Comparison of ENCODE assay signal across 11 mouse cellular contexts in the genomic region with DNA sequence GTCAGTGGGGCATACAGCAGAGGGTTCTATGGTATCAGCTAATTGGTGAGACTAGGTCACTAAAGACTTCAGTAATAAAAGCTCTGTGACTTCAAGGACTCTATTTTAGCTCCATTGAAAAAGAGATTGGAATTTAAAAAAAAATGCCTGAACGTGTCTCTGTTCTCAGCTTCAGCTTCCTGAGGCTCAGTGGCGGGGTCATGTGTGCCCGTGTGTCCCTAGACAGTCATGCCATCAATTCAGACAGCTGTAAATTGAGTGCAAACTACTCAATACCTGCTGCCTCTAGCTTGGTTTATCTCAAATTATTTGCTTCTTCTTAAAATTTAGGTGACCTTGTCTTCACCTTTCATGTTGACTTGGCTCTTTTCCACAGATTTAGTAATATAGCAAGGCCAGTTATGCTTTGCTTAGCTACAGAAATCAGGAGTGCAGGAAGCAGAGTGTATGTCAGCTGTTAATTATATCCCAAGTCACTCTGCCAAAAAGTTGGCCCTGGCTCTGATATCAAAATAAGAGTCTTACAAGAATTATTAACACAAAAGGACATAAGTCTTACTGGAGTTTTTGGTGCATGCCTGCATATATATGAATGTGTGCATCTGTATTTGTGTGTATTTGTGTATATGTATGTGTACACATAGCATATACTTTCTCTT. TPM values are rescaled to one million over a fixed set of nuclear protein-coding genes. Genes with fewer than 3 reads are reported as not detected.
DNase-seq lines count a peak whose midpoint lies in the region; ATAC-seq and TF ChIP-seq lines count a peak whose summit lies in the region.
"Had no signal": no experiment of that assay in that cellular context is flagged by ENCODE, and none has a peak within 500 bp of the region (broad histone marks: within the 10 kb centered on the region; RNA-seq: fewer than 3 reads in every experiment).

No protein-coding gene starts in this region.

- H3K27ac ChIP-seq in heart, adult 2 months: peak overlapping the region; percentile 84
- H3K27ac ChIP-seq in brown adipose tissue, adult 24 weeks (replicated peaks; ENCODE audit: low read depth, low read length): peak overlapping the region; percentile 55
- H3K27ac ChIP-seq in kidney, postnatal 0 days: peak overlapping the region; percentile 6
- H3K27ac ChIP-seq in hindbrain, embryonic 16.5 days (ENCODE audit: low read depth, low read length): no peak overlapping the region

- DNase-seq in heart, adult 2 months: no peak
- DNase-seq in heart, postnatal 36 days: no peak
- peak; percentile 25 for DNase-seq in Muller cell, postnatal 12 days (ENCODE audit: inconsistent ontology term)
- DNase-seq in kidney, postnatal 0 days (ENCODE audit: low spot score): peak; percentile 88
- no peak for DNase-seq in spleen, postnatal 10 days (ENCODE audit: low spot score in 2 of 2)
- no peak for DNase-seq in right cerebral cortex, adult 2 months (ENCODE audit: low spot score in 2 of 2)
- DNase-seq: gastrocnemius, postnatal 36 days; thymus, postnatal 14 days had no signal

- H3K9ac ChIP-seq in heart, adult 2 months (ENCODE audit: low read depth, low read length): peak overlapping the region; percentile 53; the same call in 1 of the 2 replicates
- no peak overlapping the region for H3K9ac ChIP-seq in kidney, postnatal 0 days (ENCODE audit: low read depth, low read length)
- no peak overlapping the region for H3K9ac ChIP-seq in hindbrain, embryonic 16.5 days (ENCODE audit: low read depth, low read length)

- peaks cover 8% of the 10 kb centered on the region for H3K4me1 ChIP-seq in heart, adult 2 months (ENCODE audit: control insufficient read depth, insufficient read depth, low read length)
- H3K4me1 ChIP-seq in brown adipose tissue, adult 24 weeks (ENCODE audit: control insufficient read depth, insufficient read depth, insufficient read length, low read length): peaks cover 5% of the 10 kb centered on the region
- no peaks in the 10 kb centered on the region; the same call in 1 of the 2 replicates for H3K4me1 ChIP-seq in kidney, postnatal 0 days (replicated peaks; ENCODE audit: insufficient read depth, low read length)
- no peaks in the 10 kb centered on the region for H3K4me1 ChIP-seq in hindbrain, embryonic 16.5 days (ENCODE audit: control insufficient read depth, insufficient read depth, low read depth, low read length)

- H3K27me3 ChIP-seq in heart, adult 2 months (ENCODE audit: control insufficient read depth, insufficient read depth, low read length): no peaks in the 10 kb centered on the region
- no peaks in the 10 kb centered on the region for H3K27me3 ChIP-seq in kidney, postnatal 0 days (ENCODE audit: insufficient read depth, low read length)
- no peaks in the 10 kb centered on the region for H3K27me3 ChIP-seq in hindbrain, embryonic 16.5 days (replicated peaks; ENCODE audit: control insufficient read depth, insufficient read depth, low read length)

- 2% methylated on average over 3 of the region's 3 CpGs for WGBS in heart, adult 2 months
- 22% methylated on average over 3 of the region's 3 CpGs for WGBS in kidney, postnatal 0 days
- WGBS in hindbrain, embryonic 16.5 days: 62% methylated on average over 3 of the region's 3 CpGs

- H3K9me3 ChIP-seq in kidney, postnatal 0 days (replicated peaks; ENCODE audit: low read length): no peaks in the 10 kb centered on the region
- no peaks in the 10 kb centered on the region for H3K9me3 ChIP-seq in hindbrain, embryonic 16.5 days (ENCODE audit: control insufficient read depth, low read length)

- no peak for TF ChIP-seq CTCF in heart, adult 2 months (IDR thresholded peaks at IDR 0.05)
- TF ChIP-seq CTCF in kidney, postnatal 0 days (IDR thresholded peaks at IDR 0.05; ENCODE audit: low read depth): no peak

- no peak for TF ChIP-seq EP300 in heart, adult 2 months (IDR thresholded peaks at IDR 0.05; ENCODE audit: insufficient read depth, low read depth, low read length)

- no peak overlapping the region for H3K4me3 ChIP-seq in heart, adult 2 months
- H3K4me3 ChIP-seq in brown adipose tissue, adult 24 weeks (ENCODE audit: insufficient read depth, low read depth, low read length): no peak overlapping the region
- H3K4me3 ChIP-seq in kidney, postnatal 0 days (replicated peaks; ENCODE audit: low read depth, low read length): no peak overlapping the region
- H3K4me3 ChIP-seq in hindbrain, embryonic 16.5 days (ENCODE audit: low read length): no peak overlapping the region

- ATAC-seq in kidney, postnatal 0 days (replicated peaks; ENCODE audit: low FRiP score, low read depth): no peak
- no peak for ATAC-seq in hindbrain, embryonic 16.5 days
- ATAC-seq: intestine, embryonic 16.5 days had no signal

- intact Hi-C loops in heart, adult 2 months (cut with DNase I): loop anchor here (2.0 to 5.0 kb wide), 2 partner anchors 16 to 65 kb away; partner anchors contain the start of gene Ckap4
- intact Hi-C loops in heart, postnatal 36 days (cut with DNase I): no loop called here

- no peaks in the 10 kb centered on the region; the same call in 1 of the 2 replicates for H3K79me2 ChIP-seq in heart, adult 2 months (replicated peaks; ENCODE audit: control insufficient read depth, insufficient read depth, low read length)

- TF ChIP-seq POLR2A in heart, adult 2 months (IDR thresholded peaks at IDR 0.05; ENCODE audit: insufficient read depth, low read depth, low read length): no peak

- no peak overlapping the region for H3K4me2 ChIP-seq in kidney, postnatal 0 days (ENCODE audit: low read length)
- H3K4me2 ChIP-seq in hindbrain, embryonic 16.5 days (ENCODE audit: low read length): no peak overlapping the region

- peaks cover 64% of the 10 kb centered on the region for H3K36me3 ChIP-seq in heart, adult 2 months (ENCODE audit: control insufficient read depth, insufficient read depth, low read length)
- H3K36me3 ChIP-seq in kidney, postnatal 0 days (ENCODE audit: insufficient read depth, low read length): no peaks in the 10 kb centered on the region
- H3K36me3 ChIP-seq in hindbrain, embryonic 16.5 days (ENCODE audit: control insufficient read depth, insufficient read depth, low read length): no peaks in the 10 kb centered on the region

RNA-seq across cellular contexts. Expression of gene Tcp11l2, which starts 20.8 kb away (rescaled TPM):
- total RNA-seq in heart, adult 2 months (2021): 100 to 1,000 TPM; 118 to 157 TPM
- 129 and 204 TPM in 2 replicates for polyA plus RNA-seq in heart, adult 2 months (2012; rRNA removed)
- total RNA-seq in heart, postnatal 36 days (2021): 100 to 1,000 TPM; 131 to 192 TPM
- polyA plus RNA-seq in brown adipose tissue, adult 24 weeks (2012; ENCODE audit: insufficient read depth, insufficient read length, missing spikeins): 8.9 and 11.0 TPM in 2 replicates
- 25.2 and 27.0 TPM in 2 replicates for polyA plus RNA-seq in kidney, postnatal 0 days (2015; fragmentation: Nextera tagmentation; extraction: Ambion mirVana)
- polyA plus RNA-seq in hindbrain, embryonic 16.5 days (2015; fragmentation: Nextera tagmentation; extraction: Ambion mirVana): 21.8 and 24.6 TPM in 2 replicates

RNA-seq across cellular contexts. Expression of gene Polr3b, which starts 24.8 kb away (rescaled TPM):
- total RNA-seq in heart, adult 2 months (2021): 10 to 100 TPM in 1 of 2 experiments, 1 to 10 TPM in 1; 8.9 to 10.9 TPM
- 3.0 and 5.1 TPM in 2 replicates for polyA plus RNA-seq in heart, adult 2 months (2012; rRNA removed)
- 10 to 100 TPM; 13.1 to 13.9 TPM for total RNA-seq in heart, postnatal 36 days (2021)
- 6.6 and 8.2 TPM in 2 replicates for polyA plus RNA-seq in brown adipose tissue, adult 24 weeks (2012; ENCODE audit: insufficient read depth, insufficient read length, missing spikeins)
- 10.6 and 11.4 TPM in 2 replicates for polyA plus RNA-seq in kidney, postnatal 0 days (2015; fragmentation: Nextera tagmentation; extraction: Ambion mirVana)
- 13.1 and 14.4 TPM in 2 replicates for polyA plus RNA-seq in hindbrain, embryonic 16.5 days (2015; fragmentation: Nextera tagmentation; extraction: Ambion mirVana)

Comparison
In these comparisons a context has a peak if more than half of its experiments do, and no peak if none do; other contexts are left out.
1. DNase-seq: peak in Muller cell, postnatal 12 days (single experiment) and kidney, postnatal 0 days (single experiment); none in heart, adult 2 months (0 of 2), heart, postnatal 36 days (0 of 2), spleen, postnatal 10 days (0 of 2) and right cerebral cortex, adult 2 months (0 of 2).